Mouse (Mus musculus) embryo, embryonic 11.5 days (tissue): ENCODE data around the gene Fmo2.

Experiments used
- DNase-seq: peaks from one replicate; pipeline ENCODE4 v3.0.0-alpha.2; 2012; ENCODE audit warnings: low read depth, low spot score

The Fmo2 gene

DNA sequence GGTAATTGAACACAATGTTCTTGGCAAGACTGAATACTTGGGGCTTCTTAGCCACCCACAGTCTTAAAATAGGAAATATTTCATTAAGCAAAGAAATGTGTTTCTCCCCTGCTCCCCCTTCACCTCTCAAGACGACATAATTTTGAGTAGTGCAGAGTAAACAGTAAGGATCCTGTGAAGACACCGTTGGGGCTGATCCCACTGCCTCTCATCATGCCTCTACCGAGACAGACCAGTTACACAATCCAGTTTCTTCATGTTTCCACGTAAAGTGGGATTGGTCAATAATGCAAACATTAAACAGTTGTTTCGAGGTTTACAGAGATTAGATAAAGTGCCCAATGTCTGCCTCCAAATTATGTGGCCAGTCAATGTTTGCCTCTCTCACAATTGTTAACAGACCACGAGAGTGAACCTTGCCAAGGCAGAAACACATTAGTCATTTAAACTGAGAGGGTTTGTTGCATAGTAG, 6.5 kb downstream of the Fmo2 start:
- DNase-seq = no peak

DNA sequence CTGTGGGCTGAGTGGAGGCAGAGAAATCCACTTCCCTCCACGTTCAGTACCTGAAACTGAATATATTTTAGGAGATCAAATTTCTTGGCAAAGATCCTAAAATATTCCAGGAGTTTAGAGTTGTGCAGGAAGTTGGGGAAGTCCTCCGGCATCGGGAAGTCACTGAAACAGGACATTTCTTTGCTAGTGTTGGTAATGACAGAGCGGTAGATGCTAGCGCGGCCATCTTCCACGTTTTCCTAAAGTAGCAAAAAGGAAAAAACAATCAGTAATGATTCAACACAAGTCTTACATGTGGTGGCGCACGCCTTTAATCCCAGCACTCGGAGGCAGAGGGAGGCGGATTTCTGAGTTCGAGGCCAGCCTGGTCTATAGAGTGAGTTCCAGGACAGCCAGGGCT, 9.9 kb downstream of the Fmo2 start:
- no peak for DNase-seq

DNA sequence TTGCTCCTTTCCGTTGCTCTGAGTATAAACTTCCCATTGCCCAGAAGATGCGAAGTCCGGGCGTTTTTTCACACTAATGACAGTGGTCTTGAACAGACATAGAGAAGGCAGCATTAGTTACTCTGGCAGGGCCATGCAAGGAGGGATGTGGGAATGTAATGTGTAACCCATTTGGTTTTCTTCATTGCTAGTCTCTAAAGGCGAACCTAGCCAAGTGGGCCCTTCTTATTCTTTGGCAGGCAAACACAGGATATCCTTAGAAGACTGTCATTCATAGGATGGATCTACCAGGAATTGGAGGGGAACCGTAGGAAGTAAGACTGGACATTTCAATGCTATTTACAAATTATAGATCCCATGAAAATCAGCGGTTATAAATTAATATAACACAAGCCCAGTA, 10.9 kb downstream of the Fmo2 start:
- DNase-seq = no peak

DNA sequence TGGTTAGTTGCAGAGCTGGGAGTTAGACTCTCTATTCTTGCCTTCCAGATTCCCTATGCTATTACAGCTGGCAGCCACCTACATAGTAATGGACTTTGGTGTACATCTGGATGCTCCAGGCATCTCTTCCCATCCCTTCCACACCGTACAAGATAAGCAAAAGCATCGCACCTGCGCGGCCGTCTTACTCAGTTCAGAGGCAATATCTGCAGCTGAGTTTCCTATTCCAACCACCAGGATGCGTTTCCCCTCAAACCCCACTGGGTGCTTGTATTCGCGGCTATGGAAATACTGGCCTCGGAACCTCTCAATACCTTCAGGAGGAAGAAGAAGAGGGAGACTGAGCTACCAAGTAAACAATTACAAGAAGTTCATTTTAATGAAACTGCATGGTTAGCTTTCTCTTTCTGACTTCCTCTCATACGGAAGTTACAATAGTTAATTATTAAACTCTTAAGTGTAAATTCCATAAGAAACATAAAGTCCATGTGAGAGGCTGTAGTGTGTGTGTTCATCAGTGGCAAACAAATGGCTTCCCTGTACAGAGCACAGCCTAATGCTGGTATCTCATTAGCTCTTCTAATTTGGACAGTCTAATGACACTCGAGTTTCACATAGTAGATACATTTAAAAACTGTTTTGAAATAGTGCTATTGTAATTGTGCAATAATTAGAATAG, 12.2 kb downstream of the Fmo2 start:
- no peak for DNase-seq

DNA sequence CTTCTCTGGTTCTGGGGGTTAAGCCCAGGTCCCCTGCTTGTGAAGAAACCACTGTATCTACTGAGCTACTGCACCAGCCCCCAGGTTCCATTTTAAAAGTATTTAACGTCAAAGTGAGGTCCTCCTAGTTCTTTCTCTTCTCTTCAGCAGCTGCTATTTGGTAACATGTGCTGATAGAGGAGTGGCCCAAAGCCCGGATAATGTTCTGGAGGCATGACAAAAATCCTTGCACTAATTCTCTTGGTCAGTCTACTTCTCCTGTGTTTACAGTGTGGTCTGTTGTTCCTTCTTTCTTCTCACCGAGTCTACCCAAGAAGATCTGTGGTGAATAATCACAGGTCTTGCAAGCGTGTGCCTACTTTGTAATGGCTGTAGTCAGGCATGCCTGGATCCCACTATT, 15.8 kb downstream of the Fmo2 start:
- DNase-seq = no peak

- DNase-seq = no peak
Observed at GRCm38 (mm10) chr1:162879595-162880369, 18.7 kb downstream of the Fmo2 start.

DNA sequence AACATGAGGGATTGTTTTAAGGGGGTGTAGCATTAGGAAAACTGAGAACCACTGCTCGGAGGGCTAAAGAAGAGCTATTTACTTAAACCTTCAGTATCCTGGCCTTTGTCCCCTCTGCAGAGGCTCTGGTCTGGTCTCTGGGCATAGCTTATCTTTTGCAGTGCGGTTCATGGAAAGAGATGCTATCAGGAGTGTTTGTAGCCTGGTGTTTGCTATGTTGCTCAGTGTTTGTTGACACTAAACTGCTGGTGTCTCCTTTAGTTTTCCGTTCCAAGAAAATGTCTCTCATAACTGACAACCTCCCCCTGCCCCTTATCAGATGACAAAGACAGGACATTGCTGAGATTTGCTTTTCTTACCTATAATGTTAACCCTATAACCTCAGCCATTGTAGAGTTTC, 23.4 kb downstream of the Fmo2 start:
- no peak for DNase-seq

DNA sequence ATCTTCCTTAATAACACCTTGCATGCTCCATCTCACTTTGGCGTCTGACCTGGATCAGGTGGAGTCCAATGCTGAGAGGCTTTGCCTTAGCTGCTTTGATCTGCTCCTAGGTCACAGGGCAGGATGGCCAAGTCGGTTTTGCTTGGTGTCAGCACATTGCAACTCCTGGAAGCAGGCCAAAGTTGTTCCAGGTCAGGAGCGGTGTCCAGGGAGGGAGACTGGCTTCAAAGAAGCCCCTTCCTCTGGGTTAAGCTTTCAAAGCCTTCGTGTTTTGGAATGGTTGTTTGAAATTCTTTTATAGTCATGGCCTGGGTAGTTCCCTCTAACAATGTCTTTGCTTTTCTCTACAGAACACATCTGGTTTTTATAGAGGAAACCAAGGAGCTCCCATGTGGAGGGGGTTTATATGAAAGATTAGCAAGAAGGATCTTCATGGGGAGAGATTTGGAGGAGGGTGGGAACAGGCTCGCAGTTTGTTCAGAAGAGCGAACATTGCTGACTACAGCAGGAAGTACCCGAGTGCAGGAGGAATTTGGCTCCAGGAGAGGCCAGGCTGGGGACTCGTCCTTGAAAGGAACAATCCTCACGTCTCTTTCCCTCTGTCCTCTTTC, 26.7 kb downstream of the Fmo2 start:
- DNase-seq = peak; percentile 31

DNA sequence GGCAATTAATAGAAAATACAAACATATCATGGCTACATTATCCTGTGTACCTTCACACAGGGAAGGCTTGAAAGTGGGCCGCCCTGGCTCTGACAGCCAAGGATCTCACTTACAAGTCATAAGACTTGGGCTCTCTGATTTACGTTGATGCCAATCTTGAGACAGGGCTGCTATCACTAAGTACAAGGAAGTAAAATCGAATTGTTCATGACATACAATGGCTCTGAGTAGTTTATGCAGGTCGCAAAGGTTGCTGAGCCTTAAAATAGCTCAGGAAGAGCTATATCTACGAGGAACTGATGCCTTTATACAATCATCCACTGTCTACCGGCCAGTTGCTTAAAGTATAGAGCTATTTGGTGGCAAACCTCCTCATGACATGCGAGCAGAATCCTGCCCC, 27.5 kb downstream of the Fmo2 start:
- DNase-seq = no peak

- no peak for DNase-seq
Observed at GRCm38 (mm10) chr1:162867396-162867795, 31.1 kb downstream of the Fmo2 start.

DNA sequence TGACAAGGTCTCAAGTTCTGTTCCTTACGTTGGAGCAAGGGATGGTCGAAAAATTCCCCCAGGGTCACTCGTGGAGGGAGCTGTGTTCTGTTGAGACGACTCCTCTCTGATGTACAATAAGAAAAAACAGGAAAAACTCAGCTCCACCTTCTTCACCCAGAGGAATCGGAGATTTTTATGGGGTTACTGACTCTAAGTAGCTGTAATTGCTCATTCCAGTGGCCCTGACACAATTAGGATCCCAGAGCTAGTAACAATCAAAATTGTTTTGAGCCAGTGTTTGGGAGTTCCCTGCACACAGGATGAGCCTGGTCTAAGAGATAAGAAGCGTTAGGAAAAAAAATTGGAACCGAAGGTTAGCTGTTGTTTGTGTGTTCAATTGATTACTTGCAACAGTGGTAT, 32.2 kb downstream of the Fmo2 start, which contains the start of gene Fmo1:
Fmo1 (minus strand) TSS at position 331 of the 402 bp plus-strand sequence.
- no peak for DNase-seq

- no peak for DNase-seq
Observed at GRCm38 (mm10) chr1:162865493-162865830, 33.1 kb downstream of the Fmo2 start.

DNA sequence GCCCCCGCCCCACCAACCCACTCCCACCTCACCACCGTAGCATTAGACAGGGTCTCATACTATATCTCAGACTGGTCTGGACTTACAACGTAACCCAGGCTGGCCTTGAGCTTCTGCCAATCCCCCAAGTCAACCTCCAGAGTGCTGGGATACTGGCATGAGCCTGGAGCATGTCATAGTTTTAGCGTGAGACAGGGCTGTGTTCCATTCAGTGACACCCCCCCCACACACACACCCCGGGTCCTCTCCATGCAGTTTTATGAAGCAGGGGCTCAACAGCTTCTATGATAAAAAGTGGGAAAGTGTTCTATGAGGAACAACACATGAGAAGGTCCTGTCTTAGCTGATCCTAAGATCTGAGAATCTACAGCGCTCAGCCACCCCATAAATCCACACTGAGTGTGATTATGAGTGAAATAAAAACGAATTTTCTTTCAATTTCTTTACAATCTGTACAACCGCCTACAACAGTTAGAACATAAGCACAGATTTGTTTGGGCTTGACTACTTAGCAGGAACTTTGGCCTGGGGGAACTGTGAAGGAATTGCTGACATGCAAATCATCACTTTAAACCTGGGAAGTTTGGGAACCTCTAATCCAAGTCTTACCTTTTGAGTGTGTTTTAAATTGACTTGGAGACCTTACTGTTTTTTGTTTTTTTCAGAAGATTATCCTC, 33.6 kb downstream of the Fmo2 start:
- no peak for DNase-seq

GRCm38 (mm10) chr1:162864279-162864678, 34.2 kb downstream of the Fmo2 start:
- no peak for DNase-seq

DNA sequence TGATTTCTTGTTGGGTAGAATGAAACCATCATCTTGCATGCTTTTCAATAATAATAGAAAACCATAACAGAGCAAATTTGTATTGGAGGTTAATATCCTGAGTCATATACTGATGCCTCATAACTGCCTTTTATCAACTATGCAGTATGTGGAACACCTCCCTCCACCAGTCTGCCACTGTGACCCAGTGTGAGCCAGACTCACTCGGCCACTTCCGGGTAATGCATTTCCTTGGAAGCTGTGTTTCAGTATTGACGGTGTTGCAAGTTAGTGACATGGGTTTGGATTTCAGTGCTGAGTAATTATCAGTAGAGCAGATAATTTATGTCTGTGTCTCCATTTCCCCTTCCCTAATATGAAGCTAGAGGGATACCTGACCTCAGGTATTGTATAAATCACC, 34.9 kb downstream of the Fmo2 start:
- no peak for DNase-seq

- no peak for DNase-seq
Observed at GRCm38 (mm10) chr1:162862328-162862727, 36.2 kb downstream of the Fmo2 start.

DNA sequence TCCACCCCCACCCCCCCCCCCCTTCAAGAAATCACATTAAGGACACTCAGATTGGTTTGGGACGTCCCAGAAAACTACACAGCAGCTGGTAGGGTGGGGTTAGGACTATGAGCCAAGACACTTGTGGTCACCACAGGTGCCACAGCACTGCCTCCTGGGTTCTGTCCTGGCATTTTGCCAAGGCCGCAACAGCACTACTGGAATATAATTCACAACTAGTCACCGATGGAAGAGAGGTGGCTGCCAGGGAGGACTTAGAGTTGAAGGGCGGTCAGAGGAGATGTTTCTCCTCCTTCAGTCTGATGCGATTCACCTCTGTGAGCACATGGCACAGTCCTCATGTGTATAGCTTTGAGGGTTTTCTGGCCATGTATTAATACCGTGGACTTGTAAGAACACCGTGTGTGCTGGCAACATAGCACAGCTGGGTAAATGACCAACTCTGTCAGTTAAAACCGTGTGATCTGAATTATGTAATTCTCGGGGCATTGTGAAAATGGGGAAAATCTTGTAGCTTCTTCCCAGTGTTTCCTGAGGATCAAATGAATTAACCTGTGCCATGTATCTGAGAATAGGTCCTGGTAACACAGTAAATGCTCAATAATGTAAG, 38.4 kb downstream of the Fmo2 start:
- DNase-seq = no peak

- no peak for DNase-seq
Observed at GRCm38 (mm10) chr1:162859545-162859976, 39.0 kb downstream of the Fmo2 start.

DNA sequence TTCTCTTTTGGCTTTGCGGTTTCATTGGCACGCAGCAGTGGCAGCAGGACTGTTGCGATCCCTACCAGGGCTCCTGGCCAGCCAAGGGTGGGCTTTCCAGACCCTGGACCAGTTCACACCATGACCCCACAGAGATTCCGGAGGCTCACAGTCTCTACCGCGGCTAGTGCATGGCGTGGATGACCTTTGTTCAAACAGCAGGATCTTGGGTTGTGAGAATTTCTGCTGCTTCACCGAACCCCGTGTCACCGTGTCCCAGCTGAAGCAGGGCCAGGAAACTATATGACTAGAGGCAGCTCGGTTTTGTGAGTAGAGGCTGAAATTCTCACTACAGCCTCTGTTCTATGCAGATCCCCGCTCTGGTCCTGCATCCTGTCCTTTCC, 39.8 kb downstream of the Fmo2 start:
- DNase-seq = no peak

- no peak for DNase-seq
Observed at GRCm38 (mm10) chr1:162857766-162858747, 40.5 kb downstream of the Fmo2 start.
